Mouse (Mus musculus): ENCODE measurements around the gene Doc2a. TPM values are rescaled to one million over a fixed set of nuclear protein-coding genes. Genes with fewer than 3 reads are reported as not detected.

Gene Doc2a
- polyA plus RNA-seq, 1 experiment from 2014 or later, result 39.3 TPM

Other genes with a start within 250 kb of the Doc2a start
- gene Nupr1, start 216.6 kb upstream of the Doc2a start, polyA plus RNA-seq (2015; fragmentation: Nextera tagmentation; extraction: Ambion mirVana), result 12.4 and 13.9 TPM in 2 replicates
- 53.2 and 64.5 TPM in 2 replicates for gene Sgf29, start 198.1 kb upstream of the Doc2a start, polyA plus RNA-seq (2015; fragmentation: Nextera tagmentation; extraction: Ambion mirVana)
- 3.4 and 5.1 TPM in 2 replicates for gene Sult1a1, start 171.0 kb upstream of the Doc2a start, polyA plus RNA-seq (2015; fragmentation: Nextera tagmentation; extraction: Ambion mirVana)
- 131 and 154 TPM in 2 replicates for gene Bola2, start 152.0 kb upstream of the Doc2a start, polyA plus RNA-seq (2015; fragmentation: Nextera tagmentation; extraction: Ambion mirVana)
- gene Slx1b, start 151.6 kb upstream of the Doc2a start, polyA plus RNA-seq (2015; fragmentation: Nextera tagmentation; extraction: Ambion mirVana), result 13.9 and 18.2 TPM in 2 replicates
- 120 and 192 TPM in 2 replicates for gene Coro1a, start 139.6 kb upstream of the Doc2a start, polyA plus RNA-seq (2015; fragmentation: Nextera tagmentation; extraction: Ambion mirVana)
- 104 and 105 TPM in 2 replicates for gene Mapk3, start 87.8 kb upstream of the Doc2a start, polyA plus RNA-seq (2015; fragmentation: Nextera tagmentation; extraction: Ambion mirVana)
- 1.0 and 1.5 TPM in 2 replicates for gene Gdpd3, start 81.1 kb upstream of the Doc2a start, polyA plus RNA-seq (2015; fragmentation: Nextera tagmentation; extraction: Ambion mirVana)
- 187 and 207 TPM in 2 replicates for gene Ypel3, start 70.5 kb upstream of the Doc2a start, polyA plus RNA-seq (2015; fragmentation: Nextera tagmentation; extraction: Ambion mirVana)
- 0.34 and 0.35 TPM in 2 replicates for gene Tbx6, start 65.9 kb upstream of the Doc2a start, polyA plus RNA-seq (2015; fragmentation: Nextera tagmentation; extraction: Ambion mirVana)
- 154 and 188 TPM in 2 replicates for gene Ppp4c, start 54.9 kb upstream of the Doc2a start, polyA plus RNA-seq (2015; fragmentation: Nextera tagmentation; extraction: Ambion mirVana)
- 48.2 and 54.4 TPM in 2 replicates for gene Fam57b, start 49.7 kb upstream of the Doc2a start, polyA plus RNA-seq (2015; fragmentation: Nextera tagmentation; extraction: Ambion mirVana)
- not detected in 2 replicates for gene 4930451I11Rik, start 15.8 kb upstream of the Doc2a start, polyA plus RNA-seq (2015; fragmentation: Nextera tagmentation; extraction: Ambion mirVana)
- 20.3 and 28.6 TPM in 2 replicates for gene Hirip3, start 14.6 kb downstream of the Doc2a start, polyA plus RNA-seq (2015; fragmentation: Nextera tagmentation; extraction: Ambion mirVana)
- 89.4 and 90.5 TPM in 2 replicates for gene Ino80e, start 15.0 kb downstream of the Doc2a start, polyA plus RNA-seq (2015; fragmentation: Nextera tagmentation; extraction: Ambion mirVana)
- 52.4 and 55.2 TPM in 2 replicates for gene Taok2, start 37.3 kb downstream of the Doc2a start, polyA plus RNA-seq (2015; fragmentation: Nextera tagmentation; extraction: Ambion mirVana)
- gene Tmem219, start 75.5 kb downstream of the Doc2a start, polyA plus RNA-seq (2015; fragmentation: Nextera tagmentation; extraction: Ambion mirVana), result 30.9 and 31.1 TPM in 2 replicates
- gene Kctd13, start 81.5 kb downstream of the Doc2a start, polyA plus RNA-seq (2015; fragmentation: Nextera tagmentation; extraction: Ambion mirVana), result 102 and 121 TPM in 2 replicates
- 8.9 and 11.7 TPM in 2 replicates for gene Asphd1, start 102.2 kb downstream of the Doc2a start, polyA plus RNA-seq (2015; fragmentation: Nextera tagmentation; extraction: Ambion mirVana)
- gene Sez6l2, start 103.1 kb downstream of the Doc2a start, polyA plus RNA-seq (2015; fragmentation: Nextera tagmentation; extraction: Ambion mirVana), result 51.6 and 56.9 TPM in 2 replicates
- 139 and 145 TPM in 2 replicates for gene Cdipt, start 128.5 kb downstream of the Doc2a start, polyA plus RNA-seq (2015; fragmentation: Nextera tagmentation; extraction: Ambion mirVana)
- 0.82 and 1.0 TPM in 2 replicates for gene Cdiptos, start 128.7 kb downstream of the Doc2a start, polyA plus RNA-seq (2015; fragmentation: Nextera tagmentation; extraction: Ambion mirVana)
- gene Mvp, start 167.2 kb downstream of the Doc2a start, polyA plus RNA-seq (2015; fragmentation: Nextera tagmentation; extraction: Ambion mirVana), result 5.2 and 11.6 TPM in 2 replicates
- gene Pagr1b, start 169.1 kb downstream of the Doc2a start, polyA plus RNA-seq (2015; fragmentation: Nextera tagmentation; extraction: Ambion mirVana), result 0.79 and 1.2 TPM in 2 replicates
- 52.5 and 80.1 TPM in 2 replicates for gene Pagr1a, start 169.9 kb downstream of the Doc2a start, polyA plus RNA-seq (2015; fragmentation: Nextera tagmentation; extraction: Ambion mirVana)
- gene Gm42742, start 173.7 kb downstream of the Doc2a start, polyA plus RNA-seq (2015; fragmentation: Nextera tagmentation; extraction: Ambion mirVana), result 18.8 and 54.5 TPM in 2 replicates
- 69.9 and 72.5 TPM in 2 replicates for gene Prrt2, start 173.8 kb downstream of the Doc2a start, polyA plus RNA-seq (2015; fragmentation: Nextera tagmentation; extraction: Ambion mirVana)
- gene Maz, start 179.6 kb downstream of the Doc2a start, polyA plus RNA-seq (2015; fragmentation: Nextera tagmentation; extraction: Ambion mirVana), result 78.1 and 82.6 TPM in 2 replicates
- 20.0 and 40.9 TPM in 2 replicates for gene Kif22, start 195.1 kb downstream of the Doc2a start, polyA plus RNA-seq (2015; fragmentation: Nextera tagmentation; extraction: Ambion mirVana)
- gene Zg16, start 239.9 kb downstream of the Doc2a start, polyA plus RNA-seq (2015; fragmentation: Nextera tagmentation; extraction: Ambion mirVana), result not detected in 2 replicates
- 2.4 and 8.6 TPM in 2 replicates for gene AI467606, start 243.9 kb downstream of the Doc2a start, polyA plus RNA-seq (2015; fragmentation: Nextera tagmentation; extraction: Ambion mirVana)